Mouse (Mus musculus): ENCODE measurements at regions not wholly inside any gene's neighbourhood (a gene's known extent, or its start where the extent isn't known, plus 50 kb on each side); places are given as distances from the start of the nearest gene placed in this dataset.

- 21% methylated on average over 13 of the region's 13 CpGs for WGBS
- no peaks in the 10 kb centered on the region for H3K27me3 ChIP-seq (ENCODE audit: insufficient read depth, low read length)
- no peak for TF ChIP-seq CTCF (IDR thresholded peaks at IDR 0.05; ENCODE audit: low read depth)
- H3K4me2 ChIP-seq (ENCODE audit: low read length): peak overlapping the region; percentile 40
- no peaks in the 10 kb centered on the region for H3K9me3 ChIP-seq (replicated peaks; ENCODE audit: low read length)
- no peak for ATAC-seq (replicated peaks; ENCODE audit: low FRiP score, low read depth)
- H3K4me3 ChIP-seq (replicated peaks; ENCODE audit: low read depth, low read length): no peak overlapping the region
- no peak overlapping the region for H3K27ac ChIP-seq
- H3K9ac ChIP-seq (ENCODE audit: low read depth, low read length): no peak overlapping the region
- no peak for DNase-seq (ENCODE audit: low spot score)
- no peaks in the 10 kb centered on the region for H3K4me1 ChIP-seq (replicated peaks; ENCODE audit: insufficient read depth, low read length)
- H3K36me3 ChIP-seq (ENCODE audit: insufficient read depth, low read length): no peaks in the 10 kb centered on the region
These were observed 156.4 kb downstream of the Psat1 start for GRCm38 (mm10) chr19:15790620-15791263.

- no peaks in the 10 kb centered on the region for H3K27me3 ChIP-seq (ENCODE audit: insufficient read depth, low read length)
- no peak for ATAC-seq (replicated peaks; ENCODE audit: low FRiP score, low read depth)
These were observed 157.4 kb downstream of the Psat1 start for GRCm38 (mm10) chr19:15789741-15790140.

GRCm38 (mm10) chr19:15784644-15785043 is 162.5 kb downstream of the Psat1 start:
- no peak for ATAC-seq (replicated peaks; ENCODE audit: low FRiP score, low read depth)
- H3K9ac ChIP-seq (ENCODE audit: low read depth, low read length): no peak overlapping the region

More at GRCm38 (mm10) chr19:15789741-15790140, 157.4 kb downstream of the Psat1 start:
- H3K9me3 ChIP-seq (replicated peaks; ENCODE audit: low read length): no peaks in the 10 kb centered on the region
- DNase-seq (ENCODE audit: low spot score): no peak
- no peak overlapping the region for H3K9ac ChIP-seq (ENCODE audit: low read depth, low read length)
- H3K4me3 ChIP-seq (replicated peaks; ENCODE audit: low read depth, low read length): no peak overlapping the region
- 53% methylated on average over 5 of the region's 5 CpGs for WGBS
- H3K36me3 ChIP-seq (ENCODE audit: insufficient read depth, low read length): no peaks in the 10 kb centered on the region
- H3K4me2 ChIP-seq (ENCODE audit: low read length): no peak overlapping the region
- no peak overlapping the region for H3K27ac ChIP-seq
- H3K4me1 ChIP-seq (replicated peaks; ENCODE audit: insufficient read depth, low read length): no peaks in the 10 kb centered on the region
- TF ChIP-seq CTCF (IDR thresholded peaks at IDR 0.05; ENCODE audit: low read depth): no peak

GRCm38 (mm10) chr19:15769651-15770050 is 177.5 kb downstream of the Psat1 start:
- H3K27ac ChIP-seq: no peak overlapping the region
- no peaks in the 10 kb centered on the region for H3K4me1 ChIP-seq (replicated peaks; ENCODE audit: insufficient read depth, low read length)
- H3K9me3 ChIP-seq (replicated peaks; ENCODE audit: low read length): no peaks in the 10 kb centered on the region
- no peaks in the 10 kb centered on the region for H3K36me3 ChIP-seq (ENCODE audit: insufficient read depth, low read length)
- ATAC-seq (replicated peaks; ENCODE audit: low FRiP score, low read depth): no peak
- WGBS: 45% methylated on average over 4 of the region's 4 CpGs
- no peak for TF ChIP-seq CTCF (IDR thresholded peaks at IDR 0.05; ENCODE audit: low read depth)
- H3K4me2 ChIP-seq (ENCODE audit: low read length): no peak overlapping the region
- no peak for DNase-seq (ENCODE audit: low spot score)
- no peaks in the 10 kb centered on the region for H3K27me3 ChIP-seq (ENCODE audit: insufficient read depth, low read length)
- no peak overlapping the region for H3K4me3 ChIP-seq (replicated peaks; ENCODE audit: low read depth, low read length)
- H3K9ac ChIP-seq (ENCODE audit: low read depth, low read length): no peak overlapping the region

More at GRCm38 (mm10) chr19:15784644-15785043, 162.5 kb downstream of the Psat1 start:
- DNase-seq (ENCODE audit: low spot score): no peak
- Histone ChIP-seq H3K4me2 (ENCODE audit: low read length) (no peak overlapping the region), H3K4me1 (replicated peaks; ENCODE audit: insufficient read depth, low read length) (no peaks in the 10 kb centered on the region), H3K9me3 (replicated peaks; ENCODE audit: low read length) (no peaks in the 10 kb centered on the region), H3K4me3 (replicated peaks; ENCODE audit: low read depth, low read length) (no peak overlapping the region), H3K27ac (no peak overlapping the region), H3K27me3 (ENCODE audit: insufficient read depth, low read length) (no peaks in the 10 kb centered on the region), H3K36me3 (ENCODE audit: insufficient read depth, low read length) (no peaks in the 10 kb centered on the region)
- 54% methylated on average over 4 of the region's 4 CpGs for WGBS
- no peak for TF ChIP-seq CTCF (IDR thresholded peaks at IDR 0.05; ENCODE audit: low read depth)

GRCm38 (mm10) chr19:15761086-15761485 is 186.1 kb downstream of the Psat1 start:
- DNase-seq (ENCODE audit: low spot score) (no peak), ATAC-seq (replicated peaks; ENCODE audit: low FRiP score, low read depth) (no peak)
- Histone ChIP-seq H3K27ac (no peak overlapping the region), H3K36me3 (ENCODE audit: insufficient read depth, low read length) (no peaks in the 10 kb centered on the region), H3K4me3 (replicated peaks; ENCODE audit: low read depth, low read length) (no peak overlapping the region), H3K27me3 (ENCODE audit: insufficient read depth, low read length) (no peaks in the 10 kb centered on the region), H3K4me1 (replicated peaks; ENCODE audit: insufficient read depth, low read length) (no peaks in the 10 kb centered on the region), H3K4me2 (ENCODE audit: low read length) (no peak overlapping the region), H3K9ac (ENCODE audit: low read depth, low read length) (no peak overlapping the region), H3K9me3 (replicated peaks; ENCODE audit: low read length) (no peaks in the 10 kb centered on the region)
- WGBS: 89% methylated on average over 4 of the region's 4 CpGs
- no peak for TF ChIP-seq CTCF (IDR thresholded peaks at IDR 0.05; ENCODE audit: low read depth)

GRCm38 (mm10) chr19:15745026-15745777 is 201.9 kb downstream of the Psat1 start:
- Histone ChIP-seq H3K27ac (no peak overlapping the region), H3K4me2 (ENCODE audit: low read length) (no peak overlapping the region), H3K4me3 (replicated peaks; ENCODE audit: low read depth, low read length) (no peak overlapping the region), H3K9me3 (replicated peaks; ENCODE audit: low read length) (no peaks in the 10 kb centered on the region), H3K27me3 (ENCODE audit: insufficient read depth, low read length) (no peaks in the 10 kb centered on the region), H3K9ac (ENCODE audit: low read depth, low read length) (no peak overlapping the region), H3K4me1 (replicated peaks; ENCODE audit: insufficient read depth, low read length) (no peaks in the 10 kb centered on the region), H3K36me3 (ENCODE audit: insufficient read depth, low read length) (no peaks in the 10 kb centered on the region)
- DNase-seq (ENCODE audit: low spot score) (no peak), ATAC-seq (replicated peaks; ENCODE audit: low FRiP score, low read depth) (no peak)
- WGBS: 66% methylated on average over 8 of the region's 8 CpGs
- no peak for TF ChIP-seq CTCF (IDR thresholded peaks at IDR 0.05; ENCODE audit: low read depth)

All from kidney, postnatal 0 days (tissue).